Mouse (Mus musculus) small intestine, adult 2 months (tissue): ENCODE results near the gene Nubpl. TPM values are rescaled to one million over a fixed set of nuclear protein-coding genes. Genes with fewer than 3 reads are reported as not detected.

ENCODE experiments used
- H3K27ac ChIP-seq: fragments of 200-500 bp; 2 replicates; pipeline ENCODE4 v1.5.1; 2012; ENCODE audit warnings: low read depth, low read length, control low read depth, inconsistent platforms; ENCODE audit not compliant: insufficient read depth
- H3K27me3 ChIP-seq: fragments of 200-500 bp; 2 replicates; pipeline ENCODE4 v1.6.1; 2012; ENCODE audit warnings: mild to moderate bottlenecking, moderate library complexity, low read length, inconsistent platforms; ENCODE audit not compliant: control insufficient read depth, insufficient read depth
- H3K36me3 ChIP-seq: fragments of 200-500 bp; 2 replicates; pipeline ENCODE4 v1.6.1; 2012; ENCODE audit warnings: mild to moderate bottlenecking, low read length, control low read depth, inconsistent platforms; ENCODE audit not compliant: control insufficient read depth, insufficient read depth
- H3K4me1 ChIP-seq: fragments of 200-500 bp; 2 replicates; pipeline ENCODE4 v1.6.1; 2012; ENCODE audit warnings: low read length, inconsistent platforms, mixed read lengths; ENCODE audit not compliant: control insufficient read depth, insufficient read depth, insufficient read length
- H3K4me3 ChIP-seq: fragments of 200-500 bp; 2 replicates; pipeline ENCODE4 v1.5.1; 2012; ENCODE audit warnings: low read depth, mild to moderate bottlenecking, control low read depth, inconsistent platforms, low read length, moderate library complexity
- POLR2A ChIP-seq: fragments of 200-500 bp; IDR thresholded peaks from 2 replicates; pipeline ENCODE4 v1.6.1; 2012; ENCODE audit warnings: low read depth, mild to moderate bottlenecking, control low read depth, inconsistent platforms, low read length, moderate library complexity
- WGBS: fragments of 180-500 bp; shearing (Covaris S2); methylation state at CpG from one replicate; pipeline ENCODE4 v1.1.7; 2018; 5-methylcytosine and 5-hydroxymethylcytosine counted together
- polyA plus RNA-seq: library from polyadenylated mRNA; depleted of rRNA; stranded (reverse); fragments of >200 nt; gene quantifications from 2 replicates; pipeline ENCODE4 v1.2.3, GENCODE M21; 2012; rRNA removed

Nubpl gene
- polyA plus RNA-seq, 1 experiment: 0.33 TPM

DNA sequence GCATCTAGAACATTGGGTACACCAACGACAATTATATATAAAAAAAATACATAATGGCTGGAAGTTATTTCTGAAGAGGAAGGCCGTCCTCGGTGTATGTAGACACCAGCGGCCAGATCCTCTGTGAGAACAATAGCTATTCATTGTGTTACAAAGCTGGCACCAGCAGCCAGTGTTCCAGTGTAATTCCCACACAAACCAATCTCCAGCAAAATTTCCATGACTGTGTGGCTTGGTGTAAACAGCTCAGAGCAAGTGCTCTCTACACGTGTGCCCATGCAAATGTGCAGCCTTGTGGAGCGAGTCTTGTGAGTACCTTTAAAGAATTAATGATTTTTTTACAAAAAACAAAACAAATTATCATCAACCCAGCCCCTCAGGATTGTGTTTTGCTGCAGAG is 263.7 kb downstream of the Nubpl start:
- no peak for TF ChIP-seq POLR2A
- Histone ChIP-seq H3K27me3 (no peaks in the 10 kb centered on the region), H3K27ac (no peak overlapping the region), H3K4me1 (no peaks in the 10 kb centered on the region), H3K36me3 (no peaks in the 10 kb centered on the region), H3K4me3 (no peak overlapping the region)
- WGBS: 81% methylated on average over 6 of the region's 6 CpGs

Other genes with a start within 250 kb of the Nubpl start
- gene Heatr5a, start 126.4 kb upstream of the Nubpl start, polyA plus RNA-seq: 45.3 and 66.8 TPM in 2 replicates
- gene Dtd2, start 91.2 kb upstream of the Nubpl start, polyA plus RNA-seq: 0.96 and 3.9 TPM in 2 replicates
- not detected in 2 replicates for gene Gpr33, start 69.7 kb upstream of the Nubpl start, polyA plus RNA-seq